Mouse (Mus musculus): ENCODE measurements around the gene Troap.

Troap gene

DNA sequence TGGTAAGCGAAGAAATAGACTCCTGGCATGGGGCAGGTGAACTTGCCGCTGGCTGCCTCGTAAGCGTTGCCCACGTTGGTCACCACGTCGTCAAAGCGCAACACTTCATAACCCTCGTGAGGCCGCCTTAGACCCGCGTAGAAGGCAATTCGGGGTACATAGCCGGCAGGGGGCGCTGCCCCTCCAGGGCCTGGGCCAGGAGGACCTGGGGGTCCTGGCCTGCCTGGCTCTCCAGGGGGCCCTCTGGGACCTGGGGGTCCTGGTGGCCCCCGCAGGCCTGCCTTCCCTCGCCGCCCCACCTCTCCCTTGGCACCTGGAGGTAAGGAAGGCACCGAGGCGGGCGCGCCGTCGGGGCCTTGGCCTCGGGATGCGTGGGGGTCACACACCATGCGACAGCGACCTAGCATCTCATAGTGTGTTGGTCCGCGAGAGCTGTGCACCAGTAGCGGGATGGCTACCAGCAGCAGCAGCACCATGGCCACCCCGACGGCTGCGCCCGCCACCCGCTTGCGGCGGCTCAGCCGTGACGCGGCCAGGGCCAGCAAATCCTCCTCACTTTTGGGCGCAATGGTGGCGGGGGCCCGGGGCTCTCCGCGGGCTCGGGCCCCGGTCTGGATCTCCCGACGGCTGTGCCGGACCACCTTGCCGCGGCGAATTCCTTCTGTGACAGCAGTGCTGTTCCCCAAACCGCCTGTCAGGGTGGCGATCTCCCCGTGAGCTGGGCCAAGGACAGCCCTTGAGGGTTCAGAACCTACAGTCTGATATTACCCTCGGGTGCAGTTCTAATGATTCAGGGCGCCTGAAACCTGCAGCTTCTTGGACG, 13.1 kb downstream of the Troap start, which contains the start of gene C1ql4:
TSS of gene C1ql4 (minus strand) at position 565 of the 823 bp plus-strand sequence.
- peak; percentile 67 for DNase-seq

DNA sequence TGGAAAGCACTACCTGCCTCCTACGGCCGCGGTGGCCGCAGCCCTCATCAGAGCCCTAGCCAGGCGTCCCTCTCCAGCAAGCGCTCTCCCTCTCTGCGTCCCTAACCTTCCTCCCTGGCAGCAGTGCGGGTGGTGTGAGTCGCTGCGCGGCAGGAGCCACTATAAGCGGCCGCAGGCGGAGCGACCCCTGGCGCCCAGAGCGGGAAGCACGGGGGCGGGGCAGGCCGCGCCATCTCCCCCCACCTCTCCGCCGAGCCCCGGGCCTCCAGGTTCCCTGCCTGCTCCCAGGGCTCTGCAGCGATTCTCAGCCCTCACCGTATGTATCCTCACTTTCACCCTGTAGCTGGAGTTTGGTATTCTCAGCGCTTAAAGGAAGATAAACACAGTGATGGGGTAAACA, 13.9 kb downstream of the Troap start:
- DNase-seq, result peak; percentile 91

- peak; percentile 39 for DNase-seq
Measured at GRCm38 (mm10) chr15:99089069-99089468, 14.7 kb downstream of the Troap start.

- DNase-seq, result no peak
Measured at GRCm38 (mm10) chr15:99092870-99093269, 18.5 kb downstream of the Troap start, which contains the start of gene Dnajc22. Dnajc22 (plus strand) TSS chr15:99093170.

- peak; percentile 73 for DNase-seq
Measured at GRCm38 (mm10) chr15:99093291-99094258, 19.2 kb downstream of the Troap start.

DNA sequence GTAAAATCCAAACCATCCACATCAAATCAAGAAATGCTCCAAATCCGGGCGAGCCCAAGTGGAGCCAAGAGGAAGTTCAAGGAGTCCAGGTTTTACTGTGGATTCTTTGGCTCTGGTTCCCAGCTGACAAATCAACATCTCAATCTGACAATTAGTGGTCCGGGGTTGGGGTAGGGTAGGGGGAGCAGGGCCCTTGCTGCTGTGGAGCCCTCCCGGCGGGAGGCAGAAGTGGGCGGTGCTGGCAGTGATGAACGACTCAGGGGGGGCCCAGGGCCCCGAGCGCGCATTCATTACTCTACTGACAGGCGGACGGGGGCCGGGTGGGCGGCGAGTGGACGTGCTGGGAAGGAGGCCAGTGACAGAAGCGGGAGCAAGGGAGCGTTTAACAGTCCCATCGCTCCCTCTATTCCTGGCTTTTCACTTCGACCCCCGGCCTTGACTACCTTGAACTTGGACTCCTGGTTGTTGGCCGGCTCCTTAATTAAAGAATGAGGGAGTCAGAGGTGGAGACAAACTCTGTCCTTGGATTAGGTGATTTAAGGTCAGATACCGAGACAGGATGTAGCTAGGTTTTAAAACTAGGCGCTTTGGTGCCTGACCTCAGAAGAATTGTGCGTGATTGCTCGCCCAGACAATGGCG, 20.4 kb downstream of the Troap start:
- DNase-seq, result peak; percentile 72

GRCm38 (mm10) chr15:99095356-99095755, 21.0 kb downstream of the Troap start:
- DNase-seq, result no peak

GRCm38 (mm10) chr15:99096061-99096793, 21.9 kb downstream of the Troap start:
- no peak for DNase-seq

DNA sequence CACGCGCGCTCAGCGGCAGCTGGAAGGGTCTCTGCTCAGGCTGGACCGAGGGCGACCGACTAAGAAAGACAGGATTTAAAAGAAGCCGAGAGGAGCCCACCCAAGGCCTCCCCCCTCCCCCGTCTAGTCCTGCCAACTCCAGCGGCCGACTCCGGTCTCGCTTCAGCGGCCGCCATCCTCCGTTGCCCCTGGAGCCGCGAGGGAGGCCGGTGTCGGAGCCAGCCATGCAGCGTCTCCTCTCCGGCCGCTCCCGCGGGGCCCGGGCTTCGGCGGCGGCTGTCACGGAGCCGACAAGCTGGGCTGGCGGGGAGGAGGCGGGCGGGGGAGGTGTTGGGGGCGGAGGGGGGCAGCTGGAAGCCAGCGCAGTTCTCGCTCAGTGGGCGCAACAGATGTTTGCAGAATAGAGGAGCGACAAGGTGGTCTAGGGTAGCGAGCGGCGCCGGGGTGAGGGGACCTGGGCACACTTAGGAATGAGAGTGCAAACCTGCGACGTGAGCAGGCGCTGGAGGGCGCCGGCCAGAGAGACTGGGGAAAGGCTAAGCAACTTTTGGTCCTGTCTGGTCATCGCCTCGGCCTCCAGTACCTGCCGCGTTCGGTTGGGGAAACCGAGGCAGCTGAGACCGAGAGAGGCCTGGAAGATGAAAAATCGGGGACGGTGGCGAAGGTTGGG, 22.6 kb downstream of the Troap start:
- peak; percentile 78 for DNase-seq

- DNase-seq, result peak; percentile 66
Measured at GRCm38 (mm10) chr15:99097840-99098492, 23.6 kb downstream of the Troap start.

GRCm38 (mm10) chr15:99098493-99098861, 24.1 kb downstream of the Troap start:
- no peak for DNase-seq

- DNase-seq, result peak; percentile 87
Measured at GRCm38 (mm10) chr15:99099139-99099556, 24.8 kb downstream of the Troap start.

- no peak for DNase-seq
Measured at GRCm38 (mm10) chr15:99099984-99100383, 25.6 kb downstream of the Troap start.

DNA sequence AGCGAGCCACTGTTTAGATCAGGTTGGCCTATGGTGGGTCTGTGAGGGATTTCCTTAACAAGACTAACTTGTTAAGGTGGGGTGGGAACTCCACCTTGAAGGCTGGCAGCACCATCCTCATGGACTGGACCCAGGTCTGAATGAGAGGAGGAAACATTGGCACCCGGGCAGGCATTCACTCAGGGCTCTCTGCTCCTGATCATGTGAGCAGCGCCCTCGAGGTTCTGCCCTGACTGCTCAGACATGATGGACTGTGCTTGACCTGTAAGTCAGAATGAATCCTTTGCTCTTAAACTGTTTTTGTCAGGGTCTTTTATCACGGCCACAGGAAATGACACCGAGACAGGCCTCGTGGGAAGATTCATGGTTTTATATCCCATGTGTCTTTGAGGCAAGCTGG, 30.9 kb downstream of the Troap start:
- DNase-seq, result peak; percentile 29

- DNase-seq, result no peak
Measured at GRCm38 (mm10) chr15:99107866-99108265, 33.5 kb downstream of the Troap start.

- no peak for DNase-seq
Measured at GRCm38 (mm10) chr15:99111139-99111538, 36.8 kb downstream of the Troap start.

DNA sequence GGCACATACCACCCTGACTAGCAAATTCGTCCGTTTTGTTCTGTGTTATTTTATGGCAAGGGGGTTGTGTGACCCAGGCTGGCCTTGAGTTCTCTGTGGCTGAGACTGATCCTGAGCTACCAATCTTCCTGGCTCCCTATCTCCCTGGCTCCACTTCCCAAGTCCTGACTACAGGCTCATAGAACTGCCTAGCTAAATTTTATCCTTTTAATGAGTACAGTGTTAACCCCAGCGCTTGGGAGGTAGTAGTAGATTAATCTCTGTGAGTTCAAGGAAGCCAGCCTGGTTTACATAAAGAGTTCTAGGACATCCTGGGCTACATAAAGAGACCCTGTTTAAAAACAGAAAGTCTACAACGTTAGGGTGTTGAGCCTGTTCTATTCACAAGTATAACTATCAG, 37.4 kb downstream of the Troap start:
- DNase-seq, result no peak

DNA sequence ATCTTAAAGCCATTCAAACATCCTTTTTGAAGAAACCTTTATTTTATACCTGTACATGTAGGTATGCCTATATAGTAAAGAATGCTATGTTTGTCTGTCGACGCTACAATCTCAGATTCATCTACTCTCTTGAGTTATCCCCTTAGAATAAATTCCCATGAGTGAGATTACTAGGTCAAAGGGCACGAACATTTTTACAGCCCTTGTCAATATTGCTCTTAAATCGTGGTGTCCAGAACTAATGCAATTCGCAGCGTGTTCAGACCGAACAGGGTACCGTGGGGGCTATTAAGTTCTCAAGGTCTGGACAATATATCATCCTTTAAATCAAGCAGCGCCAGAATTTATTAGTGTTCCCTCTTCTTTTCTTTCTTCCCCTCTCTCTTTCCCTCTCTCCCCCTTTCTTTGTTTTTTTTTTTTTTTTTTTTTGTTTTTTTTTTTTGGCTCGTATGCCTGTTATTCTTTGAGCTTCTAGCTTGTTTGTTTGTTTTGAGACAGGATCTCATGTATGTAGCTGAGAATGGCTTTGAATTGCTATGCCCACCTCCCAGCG, 38.5 kb downstream of the Troap start:
- no peak for DNase-seq

DNA sequence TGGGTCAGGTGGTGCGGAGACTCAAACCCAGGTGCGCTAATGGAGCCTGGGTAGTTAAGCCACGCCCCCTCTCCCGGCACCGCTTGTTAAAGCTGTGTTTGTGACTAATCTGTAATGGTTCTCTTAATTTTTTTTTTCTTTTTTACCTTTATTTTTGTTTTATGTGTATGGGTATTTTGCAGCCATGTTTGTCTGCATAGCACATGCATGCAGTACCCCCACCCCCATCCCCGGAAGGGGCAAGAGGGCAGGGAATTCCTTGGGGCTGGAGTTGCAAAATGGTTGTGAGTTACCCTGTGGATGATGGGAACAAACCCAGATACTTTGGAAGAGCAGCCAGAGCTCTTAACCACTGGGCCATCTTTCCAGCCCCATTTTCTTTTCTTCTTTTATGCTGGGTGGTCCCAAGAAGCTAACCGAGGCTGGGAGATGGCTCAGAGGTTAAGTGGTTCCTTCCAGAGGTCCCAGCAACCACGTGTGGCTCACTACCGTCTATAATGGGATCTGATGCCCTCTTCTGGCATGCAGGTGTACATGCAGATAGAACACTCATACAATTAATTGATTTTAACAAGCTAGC, 39.1 kb downstream of the Troap start:
- DNase-seq, result no peak

GRCm38 (mm10) chr15:99114312-99115064, 40.1 kb downstream of the Troap start:
- DNase-seq, result no peak

All from kidney, postnatal 10 days (tissue).